Mouse (Mus musculus) limb, embryonic 10.5 days (tissue): ENCODE data around the gene Tubgcp3. TPM values are rescaled to one million over a fixed set of nuclear protein-coding genes. Genes with fewer than 3 reads are reported as not detected.

Source experiments
- DNase-seq: peaks from one replicate; pipeline ENCODE4 v3.0.0-alpha.2; 2017; ENCODE audit warnings: low spot score
- H3K27ac ChIP-seq: fragments of 300-500 bp; sonication (generic); 2 replicates; pipeline ENCODE4 v1.5.1; 2016; ENCODE audit warnings: mild to moderate bottlenecking
- H3K27me3 ChIP-seq: fragments of 300-500 bp; sonication (generic); 2 replicates; pipeline ENCODE4 v1.6.1; 2016; ENCODE audit warnings: low read depth, mild to moderate bottlenecking; ENCODE audit not compliant: poor library complexity, severe bottlenecking
- H3K36me3 ChIP-seq: fragments of 300-500 bp; sonication (generic); 2 replicates; pipeline ENCODE4 v1.6.1; 2016; ENCODE audit warnings: mild to moderate bottlenecking, moderate library complexity
- H3K4me1 ChIP-seq: fragments of 300-500 bp; sonication (generic); 2 replicates; pipeline ENCODE4 v1.6.1; 2016
- H3K4me3 ChIP-seq: fragments of 300-500 bp; sonication (generic); 2 replicates; pipeline ENCODE4 v1.5.1; 2016; ENCODE audit warnings: mild to moderate bottlenecking, moderate library complexity
- H3K9me3 ChIP-seq: fragments of 300-500 bp; sonication (generic); replicated peaks from 2 replicates; pipeline ENCODE4 v1.6.1; 2016; ENCODE audit warnings: mild to moderate bottlenecking
- WGBS: fragments of 180-500 bp; shearing (Covaris S2); methylation state at CpG from one replicate; pipeline ENCODE4 v1.1.7; 2016; 5-methylcytosine and 5-hydroxymethylcytosine counted together
- microRNA-seq: library from miRNA; unstranded; fragments of <30 nt; microRNA quantifications from one replicate; pipeline ENCODE4, GENCODE M21; 2017
- polyA plus RNA-seq: library from polyadenylated mRNA; unstranded; fragments of >200 nt; fragmentation: Nextera tagmentation; extraction: Ambion mirVana; gene quantifications from 2 replicates; pipeline ENCODE4 v1.2.1, GENCODE M21; 2016

The Tubgcp3 gene
- polyA plus RNA-seq, 1 experiment from 2014 or later, result 53.9 TPM

DNA sequence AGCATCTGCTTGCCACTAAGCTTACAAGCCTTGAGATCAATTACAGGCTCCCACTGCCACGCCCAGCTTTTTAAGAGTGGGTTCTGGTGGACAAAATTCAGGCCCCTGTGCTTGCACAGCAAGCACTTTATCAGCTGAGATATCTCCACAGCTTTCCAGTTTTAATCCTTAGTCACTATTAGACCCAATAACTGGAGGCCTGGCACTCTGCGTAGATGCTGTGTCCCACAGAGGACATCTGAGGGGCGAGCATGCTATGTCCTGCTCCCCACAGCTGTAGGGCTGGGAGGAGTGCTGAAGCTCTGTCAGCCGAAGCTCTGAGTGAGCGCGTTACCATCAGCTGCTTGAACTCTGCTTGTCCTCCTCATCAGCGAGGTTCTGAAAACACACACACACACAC, 105.5 kb downstream of the Tubgcp3 start:
- no peaks in the 10 kb centered on the region for H3K9me3 ChIP-seq
- H3K27me3 ChIP-seq, result peaks cover 57% of the 10 kb centered on the region
- H3K4me1 ChIP-seq, result no peaks in the 10 kb centered on the region
- H3K27ac ChIP-seq, result no peak overlapping the region
- no peak overlapping the region for H3K4me3 ChIP-seq
- no peak for DNase-seq
- no peaks in the 10 kb centered on the region for H3K36me3 ChIP-seq
- 63% methylated on average over 7 of the region's 7 CpGs for WGBS

DNA sequence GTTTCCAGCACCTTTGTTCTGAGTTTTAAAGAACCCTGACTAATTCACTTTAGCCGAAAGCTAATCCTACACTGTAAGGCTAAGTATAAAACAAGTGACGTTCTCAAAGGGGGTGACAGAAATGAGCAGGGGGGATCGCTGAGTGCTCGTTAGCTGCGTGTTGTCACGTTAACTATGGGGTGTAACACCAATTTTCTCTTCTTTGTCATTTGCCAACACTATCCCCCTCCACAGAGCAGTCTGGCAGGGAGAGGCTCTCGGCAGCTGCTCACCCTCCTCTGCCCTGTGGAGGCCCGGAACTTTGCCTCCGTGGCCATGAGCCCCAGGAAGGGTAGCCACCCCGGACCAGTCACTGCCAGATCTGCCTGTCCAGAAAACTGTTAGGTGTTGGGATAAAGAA, 106.6 kb downstream of the Tubgcp3 start:
- WGBS, result 67% methylated on average over 10 of the region's 10 CpGs
- no peak overlapping the region for H3K27ac ChIP-seq

DNA sequence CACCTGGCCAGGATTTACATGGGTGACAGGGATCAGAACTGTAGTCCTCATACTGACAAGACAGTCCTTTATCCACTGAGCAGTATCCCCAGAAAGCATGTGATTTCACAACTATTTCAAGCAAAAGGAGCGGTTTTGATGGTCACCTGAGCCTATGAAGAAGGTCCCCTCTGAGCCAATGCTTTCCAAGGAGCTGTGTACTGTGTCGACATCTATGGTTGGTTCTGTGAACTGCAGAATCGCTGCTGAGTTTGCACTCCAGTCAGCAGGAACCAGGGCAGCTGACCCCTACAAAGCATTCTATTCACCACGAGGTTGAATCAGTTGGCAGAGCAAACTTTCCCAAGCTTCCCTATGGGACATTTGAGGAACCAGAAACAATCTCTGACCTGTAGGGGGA, 107.7 kb downstream of the Tubgcp3 start:
- DNase-seq, result no peak
- no peak overlapping the region for H3K4me3 ChIP-seq
- H3K36me3 ChIP-seq, result no peaks in the 10 kb centered on the region
- 9% methylated on average over 4 of the region's 4 CpGs for WGBS
- no peaks in the 10 kb centered on the region for H3K4me1 ChIP-seq
- peaks cover 79% of the 10 kb centered on the region for H3K27me3 ChIP-seq
- H3K27ac ChIP-seq, result no peak overlapping the region
- H3K9me3 ChIP-seq, result no peaks in the 10 kb centered on the region

More for the DNA sequence above, 106.6 kb downstream of the Tubgcp3 start:
- Histone ChIP-seq H3K9me3 (no peaks in the 10 kb centered on the region), H3K27me3 (peaks cover 67% of the 10 kb centered on the region), H3K36me3 (no peaks in the 10 kb centered on the region), H3K4me1 (no peaks in the 10 kb centered on the region), H3K4me3 (no peak overlapping the region)
- no peak for DNase-seq

Small RNAs within 50 kb of the gene (microRNA-seq; reads per million reads assigned to microRNA genes)
- not detected for gene Gm26483

Other genes starting within 250 kb of the Tubgcp3 start
- gene Spaca7, start 99.2 kb downstream of the Tubgcp3 start, polyA plus RNA-seq, result not detected in 2 replicates
- gene Atp11a, start 84.8 kb upstream of the Tubgcp3 start, polyA plus RNA-seq, result 7.9 and 10.8 TPM in 2 replicates
- gene Mcf2l, start 201.6 kb upstream of the Tubgcp3 start, polyA plus RNA-seq, result 5.7 and 10.3 TPM in 2 replicates